Mouse (Mus musculus) ovary, postnatal 10 days (tissue): ENCODE data around the gene Gimap9.

ENCODE experiments used
- DNase-seq: peaks from one replicate; pipeline ENCODE4 v3.0.0; 2022; ENCODE audit warnings: low spot score

The Gimap9 gene

DNA sequence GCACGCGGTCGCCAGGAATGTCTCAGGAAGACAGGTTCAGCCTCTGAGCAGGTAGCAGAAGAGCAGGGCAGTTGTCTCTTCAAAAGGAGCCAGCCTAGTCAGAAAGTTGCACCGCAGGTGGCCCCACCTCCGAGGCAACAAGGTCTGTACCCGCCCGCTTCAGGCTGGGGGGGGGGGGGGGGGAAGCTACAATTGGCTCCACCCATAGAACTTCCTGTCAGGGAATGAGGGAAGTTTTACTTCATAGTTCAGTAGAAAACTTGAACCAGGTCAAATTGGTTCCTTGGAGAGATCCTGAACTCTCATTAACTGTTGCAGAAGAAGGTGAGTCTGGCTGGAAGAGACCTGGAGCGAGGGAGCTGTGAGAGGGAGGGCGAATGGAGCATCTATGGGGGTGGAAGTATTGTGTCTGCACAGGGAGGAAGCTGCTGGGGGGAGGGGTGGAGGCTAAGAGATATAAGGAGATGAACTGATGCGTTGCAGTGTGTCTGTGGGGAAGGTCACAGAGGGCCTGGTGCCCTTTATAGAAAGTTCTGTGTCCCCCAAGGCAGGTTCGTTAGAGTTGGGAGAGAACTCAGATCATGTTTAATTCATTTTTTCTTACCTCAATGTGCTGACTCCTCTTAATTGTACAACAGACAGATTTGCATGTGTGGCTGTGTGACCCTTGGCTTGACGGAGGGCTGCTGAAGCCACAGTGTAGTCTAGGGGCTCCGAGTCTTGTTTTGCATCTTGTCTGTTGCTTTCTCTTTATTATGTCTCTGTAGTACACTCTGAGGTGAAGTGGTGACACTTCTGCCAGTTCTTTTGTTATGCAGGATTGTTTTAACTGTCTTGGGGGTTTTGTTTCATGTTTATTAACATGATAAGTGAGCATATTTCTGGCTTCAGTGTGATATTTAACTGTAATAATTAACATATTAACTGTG lies at the start of gene Gimap9:
Gimap9 (plus strand) TSS at position 199 of the 929 bp plus-strand sequence.
- no peak for DNase-seq

DNA sequence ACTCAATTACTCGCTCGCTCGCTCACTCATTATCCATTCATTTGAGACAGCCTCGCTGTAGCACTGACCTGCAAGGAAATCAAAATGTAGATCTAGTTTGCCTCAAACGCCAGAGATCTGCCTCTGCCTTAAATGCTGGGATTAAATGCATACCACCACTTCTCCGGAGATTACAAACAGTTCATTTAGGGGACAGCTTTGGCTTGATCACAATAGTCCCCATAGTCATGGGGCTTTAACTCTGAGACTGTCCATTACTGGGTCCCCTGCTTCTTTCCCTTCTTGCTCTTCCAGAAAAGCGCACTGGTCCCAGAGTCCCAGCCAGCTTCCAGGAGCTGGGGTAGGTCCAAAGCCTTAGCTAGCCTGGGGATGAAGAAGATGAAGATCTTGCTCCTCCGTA lies 49.5 kb upstream of the Gimap9 start, which contains the start of gene AI854703:
AI854703 (plus strand) TSS at position 301 of the 400 bp plus-strand sequence.
- DNase-seq = no peak

DNA sequence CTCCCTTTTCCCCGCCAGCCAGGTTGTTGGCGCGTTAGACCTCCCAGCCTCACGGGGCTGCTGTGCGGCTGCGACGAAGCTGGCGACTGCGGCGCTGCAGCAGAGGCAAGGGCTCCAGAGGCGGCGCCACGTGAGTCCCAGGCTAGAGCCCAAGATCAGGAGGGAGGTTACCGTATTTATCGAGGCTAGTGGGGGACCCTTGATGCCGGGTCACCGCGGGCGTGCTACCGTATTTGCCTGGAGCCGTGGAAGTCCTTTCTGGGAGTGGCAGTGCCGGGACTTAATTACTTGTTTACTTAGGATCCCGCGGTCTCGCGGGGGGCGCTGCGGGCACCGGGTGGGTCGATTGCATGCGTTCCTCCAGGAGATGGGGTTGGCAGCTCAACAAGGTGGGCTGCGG lies 48.9 kb upstream of the Gimap9 start:
- no peak for DNase-seq

DNA sequence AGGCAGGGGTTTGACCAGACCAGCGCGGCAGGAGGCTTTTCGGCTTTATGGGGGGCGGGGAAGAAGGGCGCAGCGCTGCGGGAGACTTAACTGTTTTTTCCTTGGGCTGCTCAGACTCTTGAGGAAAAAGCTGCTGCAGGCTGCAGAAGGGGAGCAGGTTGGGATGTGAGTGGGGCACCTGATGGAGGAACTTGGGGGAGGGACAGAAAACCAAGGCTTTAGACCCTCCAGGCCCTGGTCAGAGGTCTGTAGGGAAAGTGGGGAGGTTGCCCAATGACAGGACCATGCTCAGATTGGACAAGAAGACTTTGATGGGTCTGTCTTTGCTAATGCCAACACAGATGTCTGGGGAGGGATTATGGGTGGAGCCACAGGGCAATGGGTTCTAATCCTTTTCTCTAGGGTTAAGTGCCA lies 48.4 kb upstream of the Gimap9 start:
- no peak for DNase-seq

DNA sequence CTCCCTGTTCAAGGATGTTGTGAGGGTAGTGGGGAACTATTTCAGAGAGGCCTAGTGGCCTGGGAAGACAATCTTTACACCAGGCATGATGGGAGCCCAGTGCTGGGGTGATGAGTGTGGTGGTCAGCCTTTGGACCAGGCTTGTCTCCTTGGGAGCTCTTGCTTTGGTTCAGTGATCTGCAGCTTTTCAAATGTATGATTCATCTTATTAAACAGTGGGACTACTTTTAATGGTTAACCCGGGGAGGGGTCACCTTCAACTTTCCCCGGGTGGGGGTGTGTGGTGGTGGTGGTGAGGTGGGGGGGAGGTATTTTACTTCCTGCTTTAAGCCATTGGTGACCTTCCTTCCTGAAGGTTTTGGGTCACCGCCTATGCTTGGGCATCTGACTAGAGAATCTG lies 47.6 kb upstream of the Gimap9 start:
- no peak for DNase-seq

DNA sequence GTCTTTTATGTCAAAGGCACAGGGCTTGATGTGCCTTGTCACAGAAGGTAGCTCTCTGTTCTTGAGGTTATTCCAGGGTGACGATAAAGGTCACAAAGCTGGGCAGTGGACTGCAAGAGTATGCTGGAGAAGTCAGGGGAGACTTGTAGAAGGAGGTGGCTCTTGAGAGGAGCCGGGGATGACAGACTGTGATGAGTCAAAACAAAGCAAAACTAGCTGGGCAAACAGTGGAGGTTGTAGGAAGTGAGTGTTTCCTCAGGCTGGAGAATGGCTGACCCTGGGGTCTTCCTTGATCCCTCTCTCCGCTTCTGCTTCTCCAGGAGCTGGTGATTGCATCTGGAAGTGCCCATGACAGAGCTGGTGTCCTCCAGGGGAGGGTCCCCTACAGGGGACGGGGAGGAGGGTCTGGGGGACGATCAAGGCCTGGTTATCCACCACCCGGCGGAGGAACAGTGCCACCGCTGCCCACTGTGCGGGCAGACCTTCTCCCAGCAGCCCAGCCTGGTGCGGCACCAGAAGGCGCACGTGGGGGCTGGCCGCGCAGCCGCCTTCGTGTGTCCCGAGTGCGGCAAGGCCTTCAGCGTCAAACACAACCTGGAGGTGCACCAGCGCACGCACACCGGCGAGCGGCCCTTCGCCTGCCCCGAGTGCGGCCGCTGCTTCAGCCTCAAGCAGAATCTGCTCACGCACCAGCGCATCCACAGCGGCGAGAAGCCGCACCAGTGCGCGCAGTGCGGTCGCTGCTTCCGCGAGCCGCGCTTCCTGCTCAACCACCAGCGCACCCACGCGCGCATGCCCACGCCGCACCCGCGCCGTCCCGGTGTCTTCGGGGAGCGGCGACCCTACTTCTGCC lies 46.9 kb upstream of the Gimap9 start:
- no peak for DNase-seq

DNA sequence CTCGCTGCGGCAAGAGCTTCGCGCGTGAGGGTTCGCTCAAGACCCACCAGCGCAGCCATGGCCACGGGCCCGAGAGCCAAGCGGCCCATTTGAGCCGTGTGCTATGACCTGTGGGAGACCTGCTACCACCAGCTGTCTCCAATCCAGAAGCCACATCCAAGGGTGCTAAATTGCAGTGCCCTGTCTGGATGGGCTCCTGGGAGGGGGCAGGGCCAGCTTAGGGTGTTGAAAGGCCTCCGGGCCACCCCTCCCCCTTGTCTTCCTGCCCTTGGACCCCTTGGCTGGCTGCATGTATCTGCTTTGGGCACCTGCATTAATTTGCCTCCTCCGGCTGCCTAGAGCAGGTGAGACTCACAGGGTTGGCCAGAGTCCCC lies 46.3 kb upstream of the Gimap9 start:
- no peak for DNase-seq

DNA sequence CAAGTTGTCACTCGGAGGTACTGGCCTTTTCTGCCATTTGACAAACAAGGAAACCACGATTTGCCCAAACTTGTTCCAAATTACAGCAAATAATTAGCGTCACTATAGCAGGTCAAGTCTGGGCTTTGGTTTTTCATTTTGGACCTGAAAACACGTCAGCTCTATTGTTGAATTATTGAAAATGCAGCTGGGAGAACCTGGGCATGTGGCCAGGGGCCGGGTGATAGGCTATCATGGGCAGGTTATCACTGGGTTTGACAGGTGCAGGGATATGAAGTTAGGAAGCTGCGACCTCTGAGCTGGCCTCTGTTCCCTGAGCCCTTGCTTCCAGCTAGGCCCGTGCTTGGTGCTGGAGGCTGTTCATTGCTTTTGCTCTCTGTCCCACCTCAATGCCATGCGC lies 45.1 kb upstream of the Gimap9 start:
- no peak for DNase-seq

DNA sequence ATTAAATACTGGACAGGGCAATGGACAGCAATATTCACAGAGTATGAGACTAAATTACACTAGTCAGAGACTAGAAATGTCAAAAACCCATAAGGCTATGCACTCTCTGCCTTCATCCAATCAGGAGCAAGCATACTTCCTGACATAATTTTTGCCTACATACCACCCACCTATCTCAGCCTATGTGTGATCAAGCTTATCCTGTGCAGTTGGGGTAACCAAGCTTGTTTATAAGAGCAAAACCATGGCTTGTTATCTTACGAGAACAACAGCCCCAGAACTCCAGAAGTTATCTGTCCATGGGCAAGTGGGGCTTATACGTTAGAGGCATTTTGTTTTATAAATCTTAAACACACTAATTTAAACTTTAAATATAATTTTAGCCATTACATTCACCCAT lies 40.8 kb upstream of the Gimap9 start:
- DNase-seq = no peak

DNA sequence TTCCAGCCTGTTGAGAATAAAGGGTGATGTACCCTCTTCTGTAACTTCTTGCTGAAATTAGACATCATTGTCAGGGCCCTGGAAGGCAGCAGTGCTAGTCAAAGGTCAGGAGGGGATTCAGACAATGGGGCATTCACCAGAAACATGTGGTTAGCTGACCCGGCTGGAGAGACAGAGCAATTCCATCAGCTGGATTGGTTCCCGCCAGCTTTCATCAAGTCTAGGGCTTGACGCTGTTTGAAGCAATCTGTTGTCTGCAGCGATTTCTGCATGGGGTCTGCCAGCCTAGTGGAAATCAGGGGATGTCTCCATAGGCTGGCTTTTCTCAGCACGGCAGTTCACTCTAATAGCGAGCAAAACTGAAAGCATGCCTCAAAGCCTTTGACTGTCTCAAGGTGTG lies 39.4 kb upstream of the Gimap9 start:
- no peak for DNase-seq

DNA sequence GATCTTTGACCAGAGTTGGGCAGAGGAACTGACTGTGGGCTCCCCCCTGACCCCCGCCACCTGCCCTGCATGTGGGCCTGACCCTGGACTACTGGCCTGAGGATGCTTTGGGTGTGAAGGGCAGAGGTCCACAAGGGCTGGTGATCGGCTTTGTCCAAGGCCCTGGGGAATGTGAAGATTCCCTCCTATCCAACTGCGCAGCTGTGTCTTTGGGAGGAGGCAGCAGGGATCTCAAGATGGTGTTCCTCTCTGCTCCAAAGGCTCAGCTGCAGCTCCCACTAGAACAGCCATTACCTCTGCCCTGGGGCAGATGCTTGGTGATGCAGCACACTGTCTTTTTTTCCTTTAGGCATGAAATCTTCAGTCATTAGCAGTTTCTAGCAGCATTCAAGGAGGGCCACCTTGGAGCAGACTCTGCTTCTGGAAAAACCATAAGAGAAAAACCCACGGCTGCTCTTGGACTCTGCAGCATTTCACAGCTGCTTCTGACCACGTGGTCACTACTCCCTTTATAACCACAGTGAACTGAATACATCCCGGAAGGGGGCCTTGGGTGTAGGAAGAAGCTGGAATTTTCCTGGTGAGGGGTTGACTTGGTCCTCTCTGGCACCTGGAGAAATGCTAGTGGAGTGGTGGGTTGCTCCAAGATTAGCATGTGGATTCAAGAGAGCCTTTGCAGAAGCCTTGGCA lies 38.0 kb upstream of the Gimap9 start:
- DNase-seq = no peak

DNA sequence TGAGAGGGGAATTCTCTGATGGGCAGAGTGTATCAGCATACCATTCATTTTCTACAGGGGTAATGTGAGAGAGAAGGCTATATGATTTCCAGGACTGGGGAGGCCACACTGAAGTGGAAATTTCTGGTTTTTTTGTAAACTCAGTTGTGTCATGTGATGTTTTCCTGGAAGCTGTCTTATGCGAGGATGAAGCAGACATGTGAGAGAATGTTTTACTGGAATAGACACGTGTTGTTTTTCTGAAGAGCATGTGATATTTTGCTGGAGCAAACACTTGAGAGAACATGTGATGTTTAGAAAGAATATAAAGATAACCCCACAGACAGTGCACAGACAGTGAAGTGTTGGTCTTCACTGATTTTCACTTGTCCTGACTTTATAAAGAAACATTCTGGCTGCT lies 37.4 kb upstream of the Gimap9 start:
- DNase-seq = no peak

DNA sequence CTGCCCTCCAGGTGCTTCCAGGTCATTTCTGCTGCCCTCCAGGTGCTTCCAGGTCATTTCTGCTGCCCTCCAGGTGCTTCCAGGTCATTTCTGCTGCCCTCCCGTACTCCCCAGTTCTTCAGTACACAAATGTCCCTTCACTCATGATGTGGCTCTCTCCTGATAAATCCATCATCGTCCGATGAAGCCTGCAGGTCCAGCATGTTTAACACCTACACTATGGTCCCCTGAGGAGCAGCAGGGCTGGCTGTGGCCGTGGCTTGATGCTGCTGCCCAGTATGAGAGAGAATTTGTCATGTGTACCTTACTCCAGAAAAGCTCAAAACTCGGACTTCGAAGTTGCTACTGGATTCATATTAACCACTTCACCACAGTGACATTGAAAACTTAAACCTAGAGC lies 34.5 kb upstream of the Gimap9 start:
- DNase-seq = no peak

DNA sequence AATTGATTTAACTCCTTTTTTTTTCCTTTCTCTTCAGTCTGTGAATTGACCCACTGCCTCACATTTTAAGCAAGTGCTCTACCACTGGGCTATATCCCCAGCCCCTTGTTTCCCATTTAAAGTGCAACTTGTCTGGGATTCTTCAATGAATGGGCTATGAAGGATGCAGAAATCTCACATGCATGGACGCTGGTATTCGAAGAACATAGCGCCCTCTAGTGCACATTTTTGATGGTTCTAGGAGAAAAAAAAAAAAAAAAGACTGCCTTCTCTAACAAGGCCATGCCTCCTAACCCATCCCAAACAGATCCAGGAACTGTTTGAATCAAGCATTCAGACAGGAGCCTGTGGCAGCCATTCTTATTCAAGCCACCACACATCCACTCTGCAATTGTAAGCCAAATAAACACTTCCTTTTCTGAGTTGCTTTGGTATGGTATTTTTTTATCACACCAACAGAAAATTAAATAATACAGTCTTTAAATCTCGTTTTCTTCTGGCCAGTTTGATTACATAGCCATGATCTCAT lies 33.1 kb upstream of the Gimap9 start:
- DNase-seq = no peak

DNA sequence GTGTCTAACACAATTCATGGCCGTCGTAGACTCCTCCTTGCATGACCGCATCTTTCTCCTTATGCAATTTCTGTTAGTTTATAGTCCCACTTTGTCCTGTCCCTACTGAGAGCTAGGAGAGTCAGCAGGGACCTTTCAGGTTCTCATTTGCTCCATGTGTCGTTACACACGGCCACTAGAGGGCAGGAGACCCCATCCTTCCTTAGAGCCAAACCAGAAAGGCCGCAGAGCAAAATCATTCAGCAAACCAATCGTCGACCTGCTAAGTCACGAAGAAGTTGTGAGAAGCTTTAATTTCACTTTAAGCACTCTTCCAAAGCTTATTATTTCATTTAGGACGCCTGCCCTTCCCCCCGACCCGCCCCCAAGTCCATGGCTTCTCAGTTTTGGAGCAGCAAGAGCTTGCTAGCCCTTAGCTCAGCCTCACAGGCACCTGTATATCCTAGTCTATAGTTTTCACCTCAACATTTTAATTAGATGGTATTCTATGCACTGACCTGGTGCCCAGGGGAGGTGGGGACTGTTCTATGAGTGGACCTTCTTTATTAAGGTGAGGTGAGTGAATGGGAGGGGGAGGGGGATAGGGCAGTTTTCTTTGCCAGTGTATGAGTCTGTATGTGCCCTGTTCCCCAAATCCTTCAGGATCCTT lies 30.1 kb upstream of the Gimap9 start:
- DNase-seq = no peak

DNA sequence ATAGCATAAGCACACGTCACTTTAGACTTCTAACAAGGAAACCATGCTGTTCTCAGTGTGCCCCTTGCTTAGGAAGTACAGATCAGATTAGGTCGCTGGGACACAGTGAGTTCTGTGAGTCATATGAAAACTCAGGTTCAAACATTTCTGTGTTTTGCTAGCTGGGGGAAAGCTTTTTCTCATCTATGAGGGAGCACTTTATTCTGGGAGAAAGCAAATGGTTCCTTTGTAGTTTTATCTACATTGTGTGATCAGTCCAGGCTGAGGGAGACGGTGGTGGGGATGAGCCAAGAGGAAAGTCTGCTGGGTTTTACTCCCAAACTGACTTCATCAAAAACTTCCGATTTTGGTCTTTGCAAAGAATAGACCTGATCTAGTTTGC lies 29.6 kb upstream of the Gimap9 start:
- DNase-seq = no peak

DNA sequence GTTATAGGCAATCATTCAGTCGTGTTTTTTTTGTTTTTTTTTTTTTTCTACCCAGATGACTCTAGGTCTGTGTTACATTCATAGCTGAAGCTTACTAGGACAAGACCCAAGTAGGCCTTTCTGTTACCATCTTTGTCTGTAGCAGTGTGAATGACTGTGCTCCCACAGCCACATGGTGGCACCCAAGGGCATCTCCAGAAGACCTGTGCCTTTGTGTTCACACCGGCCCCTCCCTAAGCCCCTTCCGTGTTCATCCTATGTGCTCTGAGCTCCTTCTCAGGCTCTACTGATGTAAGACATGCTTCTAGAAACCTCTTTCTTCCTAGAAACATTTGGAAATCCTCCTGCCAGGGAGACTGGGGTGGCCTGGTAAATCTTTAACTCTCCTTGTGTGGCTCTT lies 28.9 kb upstream of the Gimap9 start, which contains the start of gene Gimap8:
Gimap8 (plus strand) TSS at position 240 of the 400 bp plus-strand sequence.
- no peak for DNase-seq

DNA sequence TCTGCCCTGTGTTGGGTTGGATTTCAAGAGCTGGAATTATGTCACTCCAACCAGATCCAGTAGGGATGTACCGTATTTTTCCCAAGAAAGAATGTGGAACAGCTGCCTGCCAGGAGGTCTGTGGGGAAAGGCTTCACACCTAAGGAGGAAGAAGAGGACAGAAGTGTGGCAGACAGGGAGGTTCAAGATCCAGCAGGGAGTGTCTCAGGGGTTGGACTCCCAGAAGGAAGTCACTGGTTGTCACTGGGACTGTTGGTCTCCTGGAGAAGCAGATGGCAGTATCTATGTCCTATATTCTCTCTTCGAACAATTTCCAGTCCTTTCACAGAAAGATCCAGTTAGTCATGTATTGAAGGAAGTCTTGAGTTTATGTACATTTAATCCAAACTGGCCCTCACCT lies 28.3 kb upstream of the Gimap9 start:
- no peak for DNase-seq

DNA sequence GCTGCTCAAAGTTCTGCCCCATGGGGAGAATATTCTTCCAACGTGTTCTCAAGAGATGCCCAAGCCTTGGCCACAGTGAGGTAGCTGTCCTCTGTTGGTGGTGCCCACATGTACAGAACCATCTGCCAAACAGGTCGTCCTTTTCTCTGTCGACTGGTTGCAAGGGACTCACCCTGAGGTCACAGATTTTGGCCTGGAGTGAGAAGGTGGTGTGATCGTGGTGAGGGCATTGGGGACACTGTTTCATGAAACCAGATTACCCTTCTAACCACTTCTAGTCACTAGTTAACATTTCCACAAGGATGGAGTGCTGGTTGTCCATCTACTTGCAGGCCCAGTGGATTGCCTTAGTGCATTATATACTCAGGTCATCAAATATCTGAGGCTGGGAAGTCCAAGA lies 27.1 kb upstream of the Gimap9 start:
- no peak for DNase-seq

DNA sequence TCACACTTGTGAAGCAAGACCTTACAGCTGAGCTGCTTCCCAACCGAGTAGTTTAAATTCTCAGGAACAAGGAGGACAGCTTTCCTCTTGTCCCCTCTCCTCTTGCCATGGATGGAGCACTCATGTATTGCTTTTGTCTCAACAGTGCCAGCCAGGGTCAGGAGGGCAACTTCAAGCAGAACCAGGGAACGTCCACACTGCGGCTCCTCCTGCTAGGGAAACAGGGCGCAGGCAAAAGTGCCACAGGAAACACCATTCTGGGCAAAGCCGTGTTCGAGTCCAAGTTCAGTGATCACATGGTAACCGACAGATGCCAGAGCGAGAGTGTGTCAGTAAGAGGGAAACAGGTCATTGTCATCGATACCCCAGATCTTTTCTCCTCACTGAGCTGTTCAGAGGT lies 25.9 kb upstream of the Gimap9 start:
- no peak for DNase-seq

DNA sequence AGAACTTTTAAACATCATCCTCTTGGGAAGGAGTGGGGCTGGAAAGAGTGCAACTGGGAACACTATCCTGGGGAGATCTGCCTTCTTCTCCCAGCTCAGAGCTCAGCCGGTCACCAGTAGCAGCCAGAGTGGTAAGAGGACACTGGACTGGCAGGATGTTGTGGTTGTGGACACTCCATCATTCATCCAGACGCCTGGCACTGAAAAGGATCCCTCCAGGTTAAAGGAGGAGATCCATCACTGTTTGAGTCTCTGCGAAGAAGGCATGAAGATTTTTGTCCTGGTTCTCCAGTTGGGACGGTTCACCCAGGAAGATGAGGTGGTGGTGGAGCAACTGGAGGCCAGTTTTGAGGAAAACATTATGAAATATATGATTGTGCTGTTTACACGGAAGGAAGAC lies 17.2 kb upstream of the Gimap9 start:
- no peak for DNase-seq

DNA sequence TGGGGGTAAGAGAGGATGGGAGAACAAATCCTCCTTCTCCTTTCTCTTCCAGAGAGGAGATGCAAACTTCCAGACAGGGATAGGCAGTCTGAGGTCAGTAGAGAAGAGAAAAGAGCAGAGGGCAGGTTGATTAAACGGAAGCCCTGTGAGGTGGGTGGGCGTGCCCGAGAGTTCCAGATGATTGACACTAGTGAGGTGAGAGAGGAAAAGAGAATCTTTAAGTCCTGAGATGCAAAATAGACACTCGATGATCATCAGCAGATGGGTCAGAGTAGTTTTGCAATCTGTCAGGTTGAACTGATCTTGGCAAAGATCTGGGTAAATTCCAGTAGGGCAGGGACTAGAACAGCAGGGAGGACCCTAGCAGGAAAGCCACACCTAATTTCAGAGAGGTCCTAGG lies 11.2 kb upstream of the Gimap9 start:
- DNase-seq = no peak
